Mouse (Mus musculus): ENCODE data around the gene Abca9.

DNA sequence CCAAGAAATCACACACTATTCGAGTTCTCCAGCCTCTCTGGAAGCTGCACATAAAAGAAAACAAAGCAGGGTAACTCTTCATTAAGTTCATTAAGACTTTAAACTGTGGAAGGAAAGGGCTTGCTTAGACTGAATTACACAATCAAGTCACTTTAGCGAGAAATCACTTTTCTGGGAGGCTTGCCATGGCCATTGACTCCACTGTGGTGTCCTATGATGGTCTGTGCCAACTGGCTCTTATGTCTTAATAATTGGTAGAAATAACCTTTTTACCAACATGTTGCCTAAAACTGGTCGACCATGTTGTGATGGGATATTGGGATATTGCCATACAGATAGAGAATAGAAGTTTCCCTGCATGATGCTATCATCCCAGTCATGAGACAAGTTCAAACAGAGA, 73.8 kb downstream of the Abca9 start:
- TF ChIP-seq POLR2A (IDR thresholded peaks at IDR 0.05; ENCODE audit: low read depth, low read length) (no peak), HCFC1 (IDR thresholded peaks at IDR 0.05; ENCODE audit: low read depth, low read length) (no peak), NELFE (IDR thresholded peaks at IDR 0.05; ENCODE audit: low read depth, low read length) (no peak)
